Mouse (Mus musculus) urinary bladder, adult 18-20 months (tissue): ENCODE measurements around the gene Pcnx3.

Experiments used
- DNase-seq, 2 experiments: peaks; one replicate each; pipeline ENCODE4 v3.0.0; 2022; ENCODE audit warnings: low spot score in 2 of 2, mixed read lengths in 2 of 2

The Pcnx3 gene

DNA sequence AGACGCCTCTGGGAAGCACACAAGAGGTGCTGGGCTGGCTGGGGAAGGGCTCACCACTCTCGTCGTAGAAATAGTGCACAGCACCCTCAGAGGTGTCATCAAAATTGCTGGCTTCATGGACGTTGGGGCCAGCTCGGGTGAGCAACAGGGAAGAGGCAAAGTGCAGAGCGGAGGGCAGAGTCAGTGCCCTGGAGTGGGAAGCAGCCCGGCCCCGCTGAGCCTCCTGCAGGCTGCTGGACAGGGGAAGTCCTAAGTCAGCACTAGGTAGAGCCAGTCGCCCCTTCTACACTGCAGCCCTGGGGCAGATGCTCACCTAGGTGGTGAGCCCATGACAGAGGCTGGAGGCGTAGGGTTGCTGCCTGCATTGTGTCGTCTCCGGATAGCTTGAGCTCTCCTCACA is 4.5 kb downstream of the Pcnx3 start:
- DNase-seq, result no peak

DNA sequence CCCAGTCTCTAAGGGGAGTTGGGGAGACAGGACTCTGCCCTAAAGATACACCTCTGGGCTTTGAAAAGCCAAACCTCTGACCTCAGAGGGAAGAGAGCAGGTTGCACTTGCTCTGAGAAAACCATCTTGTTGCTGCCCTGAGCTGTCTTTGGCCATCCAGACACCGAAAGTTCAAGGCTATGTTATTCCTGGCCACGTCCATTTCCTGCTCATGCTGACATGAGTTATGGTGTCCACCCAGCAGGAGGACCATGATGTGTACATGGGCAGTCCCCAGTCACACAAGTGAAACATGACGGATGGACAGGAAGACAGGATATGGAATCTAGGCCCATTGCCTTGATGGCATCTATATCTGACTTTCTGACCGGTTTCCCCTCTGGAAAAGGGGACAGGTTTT is 8.3 kb downstream of the Pcnx3 start:
- DNase-seq, result no peak

DNA sequence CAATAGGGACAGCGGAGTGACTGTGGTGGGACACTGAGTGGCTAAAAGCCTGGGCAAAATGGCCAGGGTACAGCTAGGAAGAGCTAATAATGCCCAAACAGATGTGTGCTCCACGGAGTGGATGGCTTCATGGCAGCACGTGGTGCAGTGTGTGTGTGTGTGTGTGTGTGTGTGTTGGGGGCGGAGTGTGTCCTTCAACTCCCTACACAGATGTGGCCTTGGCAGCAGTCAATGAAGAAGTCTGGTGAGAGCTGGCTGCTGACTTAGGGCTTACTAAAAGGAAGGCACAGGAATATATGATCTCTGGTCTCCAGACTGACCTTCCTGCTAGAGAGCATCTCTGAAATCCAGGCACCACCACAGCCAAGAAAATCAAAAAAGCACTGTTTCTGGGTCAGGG is 20.3 kb downstream of the Pcnx3 start:
- DNase-seq, result no peak

DNA sequence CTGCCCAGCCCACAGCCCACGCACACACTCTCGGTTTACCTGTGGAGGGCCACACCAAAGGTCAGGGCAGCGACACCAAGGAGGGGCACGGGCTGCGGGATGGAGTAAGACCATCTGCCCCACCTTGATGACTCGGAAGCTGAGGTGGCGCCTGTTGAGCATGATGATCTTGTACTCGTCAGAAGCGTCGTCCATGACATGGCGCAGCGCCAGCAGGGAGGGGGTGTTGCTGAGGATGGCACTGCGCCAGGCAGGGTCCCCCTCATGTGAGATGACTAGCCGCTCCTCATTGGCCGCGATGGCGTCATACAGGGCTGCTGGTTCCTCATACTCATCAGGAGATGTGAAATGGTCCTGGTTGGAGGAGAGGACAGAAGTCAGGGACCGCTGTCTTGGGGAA is 22.3 kb downstream of the Pcnx3 start:
- no peak for DNase-seq

DNA sequence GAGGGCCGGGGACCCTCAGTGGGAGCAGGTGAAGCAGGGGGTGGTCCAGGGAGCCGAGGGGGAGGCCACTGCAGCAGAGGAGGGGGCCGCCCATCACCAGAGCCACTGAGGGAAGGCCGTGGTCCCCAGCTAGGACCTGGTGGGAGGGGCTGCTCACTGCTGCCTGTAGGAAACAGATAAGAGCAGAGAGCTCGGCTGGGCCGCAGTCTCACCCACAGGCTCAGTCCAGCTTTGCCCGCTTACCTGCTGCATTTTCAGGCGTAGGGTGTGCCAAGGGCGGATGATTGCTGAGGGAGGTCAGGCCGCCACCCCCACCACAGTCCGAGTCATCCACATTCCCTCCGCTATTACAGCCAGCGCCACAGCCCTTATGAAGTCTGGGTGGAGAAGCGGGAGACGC is 23.2 kb downstream of the Pcnx3 start:
- DNase-seq, result no peak

DNA sequence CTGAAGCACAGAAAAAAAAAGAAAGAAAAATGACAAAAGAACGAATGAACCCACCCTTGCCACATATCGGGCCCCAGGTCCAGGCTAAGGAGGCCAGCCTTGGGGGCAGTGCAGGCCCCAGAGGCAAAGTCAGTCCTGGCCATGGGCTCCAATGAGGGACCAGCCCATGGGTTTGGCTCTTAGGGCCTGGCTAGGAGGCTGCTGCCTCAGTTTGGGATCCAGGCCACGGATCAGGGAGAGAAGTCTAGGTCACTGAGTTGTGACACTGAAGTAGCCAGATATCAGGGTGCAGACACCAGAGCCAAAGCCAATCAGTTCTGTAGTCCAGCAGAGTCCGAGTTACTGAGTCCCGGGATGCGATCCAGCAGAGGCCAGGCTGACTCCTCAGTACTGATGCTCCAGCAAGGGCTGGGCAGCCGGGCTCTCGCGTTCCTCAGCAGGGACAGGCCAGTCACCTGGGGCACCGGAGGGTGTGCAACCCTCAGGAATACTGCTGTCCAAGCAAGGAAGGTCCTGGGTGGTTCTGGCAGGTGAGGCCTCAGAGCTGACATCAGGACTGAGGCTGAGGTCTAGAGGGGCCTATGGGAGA is 23.9 kb downstream of the Pcnx3 start:
- DNase-seq, result no peak

DNA sequence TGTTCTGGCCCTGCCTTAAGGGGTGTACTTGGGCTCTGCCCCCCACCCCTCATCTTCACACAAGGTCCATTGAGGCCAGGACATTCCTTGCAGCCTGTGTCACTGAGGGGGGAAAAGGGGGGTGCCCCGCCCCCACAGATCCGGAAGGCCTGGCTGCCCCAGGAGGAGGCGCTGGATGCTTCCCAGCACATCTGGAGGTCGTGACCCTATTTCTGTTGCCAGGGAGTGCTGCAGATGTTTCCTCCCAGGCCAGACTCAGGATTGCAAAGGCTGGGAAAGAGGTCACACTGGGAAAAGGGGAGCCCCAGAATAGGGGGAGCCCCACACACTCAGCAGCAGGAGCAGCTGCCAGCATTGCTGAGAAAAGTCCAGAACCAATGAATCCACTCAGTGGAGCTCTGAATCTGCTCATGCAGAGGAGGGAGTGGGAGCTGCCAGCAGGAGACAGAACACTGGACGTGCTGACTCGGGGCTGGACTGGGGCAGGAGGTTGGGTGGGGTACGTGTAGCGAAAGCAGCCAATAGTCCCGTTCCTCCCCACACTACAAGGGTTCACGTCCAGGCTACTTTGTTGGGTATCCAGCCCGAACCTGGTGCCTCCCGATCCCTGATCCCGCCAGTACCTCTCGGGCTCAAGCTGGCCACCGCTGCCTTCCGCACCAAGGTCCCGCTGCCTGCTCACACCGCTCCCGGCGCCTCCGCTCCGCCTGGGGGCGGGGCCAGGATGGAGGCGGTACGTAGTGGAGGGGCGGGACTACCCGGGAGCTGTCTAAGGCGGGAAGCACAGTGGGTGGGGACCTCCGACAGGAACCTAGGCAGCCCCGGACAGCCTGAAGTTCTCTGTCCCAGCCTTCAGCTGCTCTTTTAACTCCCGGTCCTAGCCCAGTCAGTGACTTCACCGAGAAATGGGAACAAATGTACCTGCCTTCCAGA is 25.5 kb downstream of the Pcnx3 start, which contains the start of gene Sipa1:
TSS of gene Sipa1 (minus strand) at position 727 of the 933 bp plus-strand sequence.
- peak; percentile 90 to 97 for DNase-seq

DNA sequence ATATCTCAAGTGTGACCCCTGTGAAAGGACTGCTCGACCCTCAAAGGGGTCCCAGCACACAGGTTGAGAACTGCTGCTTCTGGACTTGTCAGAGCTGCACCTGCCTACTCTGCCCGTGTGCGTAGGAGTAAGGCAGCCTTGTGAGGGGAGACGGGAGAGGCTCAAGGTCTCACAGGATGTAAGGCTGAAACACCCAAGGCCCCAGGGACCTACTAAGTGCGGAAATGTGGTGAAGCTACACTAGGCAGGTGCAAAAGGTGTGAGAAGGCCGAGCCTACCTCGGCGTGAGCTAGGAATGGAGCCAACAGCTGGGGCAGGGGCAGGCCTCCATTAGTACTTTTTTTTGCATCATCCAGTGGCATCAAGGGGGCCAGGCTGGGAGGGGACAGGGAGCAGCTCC is 26.4 kb downstream of the Pcnx3 start:
- DNase-seq, result no peak

DNA sequence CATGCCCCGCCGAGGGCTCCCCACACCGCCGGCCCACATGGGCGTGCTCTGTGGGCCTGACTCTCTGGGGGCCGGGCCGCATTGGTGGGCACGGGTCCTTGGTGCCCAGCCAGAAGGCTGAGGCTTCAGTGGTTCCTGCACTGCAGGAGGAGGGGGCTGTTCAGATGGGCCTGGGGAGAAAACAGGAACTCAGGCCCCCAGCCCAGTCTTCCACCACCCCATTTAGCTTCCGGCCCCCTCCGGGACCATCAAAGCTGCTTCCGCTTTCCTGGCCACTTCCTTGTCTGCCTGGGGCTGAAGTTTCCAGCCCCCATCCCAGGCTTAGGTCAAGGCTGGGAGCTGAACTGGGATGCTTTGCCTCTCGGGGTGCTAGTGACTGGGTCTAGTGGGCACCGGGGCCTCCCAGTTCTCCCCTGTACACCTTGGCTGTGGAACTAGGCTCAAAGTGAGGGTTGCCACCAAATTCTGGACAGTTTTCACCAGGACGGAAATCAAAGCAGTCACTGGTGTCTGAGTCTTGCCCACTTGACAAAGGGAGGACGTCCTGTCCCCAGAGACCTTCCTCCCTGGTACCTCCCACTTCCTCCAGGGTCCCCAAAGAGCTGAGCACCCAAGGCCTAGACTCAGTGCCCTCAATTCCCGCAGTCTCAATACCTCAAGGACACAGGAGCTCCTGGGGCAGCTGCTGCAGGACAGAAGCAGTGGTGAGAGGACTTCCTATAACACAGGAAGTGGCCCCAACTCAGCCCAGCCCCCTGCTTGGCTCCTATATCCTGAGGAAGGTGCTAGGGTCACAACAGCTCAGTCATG is 27.6 kb downstream of the Pcnx3 start:
- no peak for DNase-seq

DNA sequence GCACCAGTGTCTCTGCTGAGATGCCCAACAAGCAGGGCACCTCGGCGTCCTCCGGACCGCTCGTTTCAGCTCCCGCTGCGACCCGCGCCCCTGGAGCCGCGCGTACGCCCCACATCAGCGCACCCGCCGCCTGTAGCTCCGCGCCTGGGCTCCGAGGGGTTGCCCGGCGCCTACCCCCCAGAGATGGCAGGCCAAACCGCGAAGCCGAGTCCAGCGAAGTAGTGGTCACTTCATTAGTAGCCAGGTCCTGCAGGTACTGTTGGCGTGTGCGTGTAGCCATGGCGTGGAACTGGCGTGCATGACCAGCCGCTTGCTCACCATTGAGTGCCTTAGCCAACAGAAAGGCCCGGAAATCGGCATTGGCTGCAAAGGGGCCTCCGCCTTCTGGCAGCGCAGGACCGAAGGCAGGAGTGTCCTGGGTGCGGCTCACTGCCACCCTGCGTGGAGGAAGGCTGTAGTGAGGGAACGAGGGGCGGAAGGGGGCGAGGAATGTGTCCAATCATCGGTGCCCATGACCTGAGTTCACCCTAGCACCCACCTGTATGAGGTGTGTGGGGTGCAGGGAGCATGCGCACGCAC is 33.9 kb downstream of the Pcnx3 start:
- no peak for DNase-seq

DNA sequence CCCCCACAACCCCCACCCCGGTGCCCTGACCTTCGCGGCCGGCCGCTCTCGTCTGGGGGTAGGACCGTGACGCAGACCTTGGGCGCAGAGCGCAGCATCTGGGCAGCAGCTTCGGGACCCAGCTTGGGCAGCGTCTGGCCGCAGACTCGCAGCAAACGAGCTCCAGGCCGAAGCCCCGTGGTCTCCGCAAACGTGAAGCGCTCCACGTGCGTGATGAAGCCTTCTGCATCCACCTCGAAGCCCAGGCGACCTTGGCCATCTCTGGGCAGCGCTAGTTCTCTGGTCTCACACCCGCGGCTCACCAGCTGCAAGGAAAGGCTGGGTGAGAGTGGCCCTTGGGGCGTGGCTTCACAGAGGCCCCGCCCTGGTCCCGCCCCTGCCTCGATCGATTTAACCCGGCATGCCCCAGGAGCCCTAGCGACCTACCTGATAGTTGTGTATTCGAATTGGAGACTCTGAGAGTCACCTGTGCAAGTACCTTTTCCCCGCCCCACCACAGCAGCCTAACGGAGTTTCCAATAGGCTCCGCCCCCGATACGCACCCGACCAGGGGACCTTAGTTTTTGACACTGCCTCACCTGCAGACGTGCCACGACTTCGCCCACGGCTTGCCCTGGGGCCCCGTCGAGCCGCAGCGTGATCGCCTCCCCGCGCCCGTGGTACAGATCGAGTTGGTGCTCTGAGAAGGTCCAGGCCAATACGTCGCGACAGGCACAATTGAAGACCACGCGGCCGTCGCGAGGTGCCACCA is 34.6 kb downstream of the Pcnx3 start:
- peak in 1 of 2 experiments; percentile 46 for DNase-seq

DNA sequence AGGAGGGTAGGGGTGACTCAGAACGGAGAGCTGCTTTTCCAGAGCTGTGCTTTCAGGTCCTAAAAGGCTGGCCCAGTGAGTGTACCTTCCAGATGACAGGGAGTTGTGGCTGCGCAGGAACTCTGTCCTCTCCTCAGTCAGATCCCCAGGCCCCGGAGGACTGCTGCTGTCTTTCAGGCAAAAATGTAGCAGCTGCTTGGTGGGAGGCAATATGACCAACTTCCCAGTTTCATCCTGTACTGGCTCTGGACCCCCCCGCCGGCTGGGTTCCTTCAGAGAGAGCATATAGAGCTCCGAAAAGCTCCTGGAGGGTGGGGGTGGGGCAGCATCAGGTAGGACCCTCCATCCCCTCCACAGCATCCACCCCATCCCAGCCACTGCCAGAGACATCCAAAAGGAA is 36.1 kb downstream of the Pcnx3 start:
- no peak for DNase-seq

DNA sequence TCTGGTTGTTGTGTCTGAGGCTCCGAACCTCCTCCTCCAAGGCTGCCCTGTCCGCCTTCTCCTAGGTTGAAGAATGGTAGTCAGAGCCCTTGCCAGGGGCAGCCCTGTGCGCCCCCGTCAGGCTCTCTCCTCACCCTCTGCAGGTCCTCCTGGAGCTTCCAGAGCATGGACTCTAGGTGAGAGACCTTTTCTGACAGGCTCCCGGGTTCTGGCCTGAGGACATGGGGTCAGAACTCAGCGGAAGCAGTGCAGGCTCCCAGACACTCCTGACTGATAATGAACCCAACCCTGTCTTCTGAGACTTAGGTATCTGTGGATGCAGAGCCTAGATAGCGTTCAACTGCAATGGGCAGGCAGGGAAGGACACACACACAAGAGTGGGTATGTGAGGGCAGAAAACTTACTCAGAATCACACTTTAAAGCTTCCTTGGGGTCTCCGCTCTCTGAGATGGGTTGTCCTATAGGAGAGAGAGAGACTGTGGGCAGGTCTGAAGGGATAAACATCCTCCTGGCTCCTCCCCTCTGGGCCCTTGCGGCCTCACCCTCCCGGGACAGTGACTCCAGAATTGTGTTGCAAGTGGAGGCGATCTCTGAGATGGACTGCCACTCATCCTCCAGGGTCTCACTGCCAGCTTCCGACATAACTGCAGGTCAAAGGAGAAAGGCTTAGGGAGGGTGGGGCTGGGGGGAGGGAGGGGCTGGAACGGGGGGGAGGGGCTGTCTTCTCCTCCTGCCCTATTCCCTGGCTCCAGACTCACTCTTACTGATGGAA is 37.0 kb downstream of the Pcnx3 start:
- no peak for DNase-seq

DNA sequence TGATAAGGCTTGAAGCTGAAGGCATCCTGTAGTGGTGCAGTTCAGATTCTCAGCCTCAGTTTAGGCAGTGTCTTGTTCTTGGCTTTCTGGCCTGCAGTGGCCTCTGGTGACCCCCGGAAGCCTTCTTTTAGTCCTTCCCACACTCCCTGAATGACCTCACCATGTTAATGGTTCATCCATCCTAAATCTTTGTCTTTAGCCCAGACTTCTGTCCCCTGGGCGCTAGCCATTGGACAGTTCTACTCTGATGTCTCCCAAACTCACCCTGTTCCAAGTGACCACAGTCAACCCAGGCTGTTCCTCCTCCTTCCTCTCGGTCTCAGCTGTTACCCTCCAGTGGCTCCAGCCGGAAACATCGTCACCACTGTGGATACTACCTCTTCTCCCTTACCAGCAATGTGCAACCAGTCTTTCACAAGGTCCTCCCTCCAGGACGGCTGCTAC is 39.4 kb downstream of the Pcnx3 start:
- no peak for DNase-seq

DNA sequence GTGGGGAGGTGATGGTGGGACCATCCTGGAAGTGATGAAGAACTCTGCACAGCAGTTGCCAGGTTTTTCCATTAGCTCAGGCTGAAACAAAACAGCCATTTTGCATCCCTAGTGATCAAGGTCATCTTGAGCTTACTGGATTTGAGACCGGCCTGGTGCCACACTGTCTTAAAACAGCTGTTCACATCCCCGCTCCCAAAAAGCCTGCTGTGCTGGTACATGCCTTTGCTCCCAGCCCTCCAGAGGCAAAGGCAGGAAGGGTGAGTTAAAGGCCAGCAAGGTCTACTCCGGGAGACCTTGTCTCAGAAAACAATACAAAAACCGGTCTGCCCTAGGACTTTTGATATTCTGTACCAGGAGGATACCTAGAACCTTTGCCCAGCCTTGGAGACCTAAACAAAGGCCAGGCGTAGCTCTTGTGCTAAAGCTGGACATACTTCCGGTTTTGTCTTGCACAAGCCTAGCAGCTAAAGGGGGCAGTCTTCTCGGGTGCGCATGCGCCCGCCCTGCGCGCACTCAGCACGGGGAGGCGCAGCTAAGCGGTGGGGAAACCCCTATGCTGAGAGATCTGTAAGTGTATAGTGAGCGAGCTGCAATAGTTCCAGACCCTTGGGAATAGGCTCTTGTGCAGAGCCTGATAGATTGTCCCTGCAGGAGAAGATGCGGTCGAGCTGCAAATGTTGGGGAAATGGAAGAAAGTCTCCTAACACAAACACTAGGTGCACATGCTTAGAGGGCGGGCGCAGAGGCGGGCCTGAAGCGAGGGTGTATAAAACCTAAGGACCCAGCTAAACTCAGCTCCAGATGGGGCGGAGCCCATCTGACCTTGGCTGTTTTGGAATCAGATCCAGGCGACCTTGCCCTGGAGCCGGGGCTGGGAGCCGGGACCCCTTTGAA is 40.1 kb downstream of the Pcnx3 start:
- peak; percentile 63 to 77 for DNase-seq

DNA sequence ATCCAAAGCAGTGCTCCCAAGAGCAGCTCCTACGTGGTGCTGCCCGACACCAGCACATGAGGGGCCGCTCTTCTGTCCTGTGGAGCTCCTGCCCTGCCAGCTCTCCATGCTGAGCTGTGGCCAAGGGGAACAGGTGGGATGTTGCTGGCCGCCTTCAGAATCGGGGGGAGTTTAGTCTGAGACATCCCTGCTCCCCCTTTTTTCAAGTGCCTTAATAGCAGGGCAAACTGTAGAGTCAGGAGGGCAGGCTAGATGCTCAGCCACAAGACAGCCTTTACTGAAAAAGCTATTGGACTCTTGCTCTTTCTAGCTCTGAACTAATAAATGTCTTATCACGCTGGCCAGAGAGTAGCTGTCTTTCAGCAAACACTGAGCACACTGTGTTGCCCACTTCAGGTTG is 40.9 kb downstream of the Pcnx3 start:
- no peak for DNase-seq

DNA sequence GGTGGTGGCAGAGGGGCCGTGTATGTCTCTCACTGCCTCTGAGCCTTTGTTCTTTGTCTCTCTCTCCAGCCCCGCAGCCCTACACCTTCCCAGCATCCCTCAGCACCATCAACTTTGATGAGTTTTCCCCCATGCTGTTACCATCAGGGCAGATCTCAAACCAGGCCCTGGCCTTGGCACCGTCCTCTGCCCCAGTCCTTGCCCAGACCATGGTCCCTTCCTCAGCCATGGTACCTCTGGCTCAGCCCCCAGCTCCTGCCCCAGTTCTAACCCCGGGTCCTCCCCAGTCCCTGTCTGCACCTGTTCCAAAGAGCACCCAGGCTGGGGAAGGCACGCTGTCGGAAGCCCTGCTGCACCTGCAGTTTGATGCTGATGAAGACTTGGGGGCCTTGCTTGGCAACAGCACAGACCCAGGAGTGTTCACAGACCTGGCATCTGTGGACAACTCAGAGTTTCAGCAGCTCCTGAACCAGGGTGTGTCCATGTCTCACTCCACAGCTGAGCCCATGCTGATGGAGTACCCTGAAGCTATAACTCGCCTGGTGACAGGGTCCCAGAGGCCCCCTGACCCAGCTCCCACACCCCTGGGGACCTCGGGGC is 41.9 kb downstream of the Pcnx3 start:
- DNase-seq, result no peak

DNA sequence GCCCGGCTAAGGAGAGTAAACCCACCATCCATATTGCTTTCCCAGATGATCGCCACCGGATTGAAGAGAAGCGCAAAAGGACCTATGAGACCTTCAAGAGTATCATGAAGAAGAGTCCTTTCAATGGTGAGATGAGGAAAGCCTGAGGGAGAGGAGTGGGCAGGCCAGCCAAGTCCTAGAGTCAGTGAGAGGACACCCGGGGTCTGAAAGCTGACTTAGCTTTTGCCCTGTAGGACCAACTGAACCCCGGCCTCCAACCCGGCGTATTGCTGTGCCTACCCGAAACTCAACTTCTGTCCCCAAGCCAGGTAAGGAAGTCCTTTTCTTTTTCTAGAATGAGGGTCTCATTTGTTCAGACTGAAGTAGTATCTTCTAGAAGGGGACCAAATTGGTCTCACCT is 43.4 kb downstream of the Pcnx3 start:
- DNase-seq, result no peak

DNA sequence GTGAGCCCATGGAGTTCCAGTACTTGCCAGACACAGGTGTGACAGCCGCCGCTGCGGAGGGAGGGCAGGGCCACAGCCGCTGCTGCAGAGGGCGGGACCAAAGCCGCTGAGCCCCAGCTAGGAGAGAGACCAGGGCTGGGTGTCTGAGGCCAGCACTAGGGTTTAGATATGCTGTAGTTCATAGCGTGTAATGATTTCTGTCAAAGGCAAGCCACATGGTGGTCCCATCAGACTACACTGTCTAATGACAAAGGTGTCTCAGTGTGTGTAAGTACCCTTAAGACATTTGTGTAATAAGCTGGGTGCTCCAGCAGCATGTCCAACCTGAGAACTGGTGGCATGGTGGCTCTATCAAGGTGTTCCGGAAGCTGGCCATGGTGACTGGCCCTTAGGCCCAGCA is 47.1 kb downstream of the Pcnx3 start:
- no peak for DNase-seq
